Mouse (Mus musculus) kidney, postnatal 36 days (tissue): Measurements from ENCODE around the gene Skp1a.
A peak's percentile ranks its signal among the peaks of the same experiment; 100 is the strongest.
"Not testable (repeated sequence)": the region's sequence is repeated elsewhere in the genome, so short reads cannot be mapped to it uniquely, and the experiment has no call there.

Experiments
- DNase-seq, 2 experiments: peaks; one replicate each; pipeline ENCODE4 v3.0.0; 2021 to 2022; ENCODE audit warnings: mixed read lengths in 2 of 2

The Skp1a gene

DNA sequence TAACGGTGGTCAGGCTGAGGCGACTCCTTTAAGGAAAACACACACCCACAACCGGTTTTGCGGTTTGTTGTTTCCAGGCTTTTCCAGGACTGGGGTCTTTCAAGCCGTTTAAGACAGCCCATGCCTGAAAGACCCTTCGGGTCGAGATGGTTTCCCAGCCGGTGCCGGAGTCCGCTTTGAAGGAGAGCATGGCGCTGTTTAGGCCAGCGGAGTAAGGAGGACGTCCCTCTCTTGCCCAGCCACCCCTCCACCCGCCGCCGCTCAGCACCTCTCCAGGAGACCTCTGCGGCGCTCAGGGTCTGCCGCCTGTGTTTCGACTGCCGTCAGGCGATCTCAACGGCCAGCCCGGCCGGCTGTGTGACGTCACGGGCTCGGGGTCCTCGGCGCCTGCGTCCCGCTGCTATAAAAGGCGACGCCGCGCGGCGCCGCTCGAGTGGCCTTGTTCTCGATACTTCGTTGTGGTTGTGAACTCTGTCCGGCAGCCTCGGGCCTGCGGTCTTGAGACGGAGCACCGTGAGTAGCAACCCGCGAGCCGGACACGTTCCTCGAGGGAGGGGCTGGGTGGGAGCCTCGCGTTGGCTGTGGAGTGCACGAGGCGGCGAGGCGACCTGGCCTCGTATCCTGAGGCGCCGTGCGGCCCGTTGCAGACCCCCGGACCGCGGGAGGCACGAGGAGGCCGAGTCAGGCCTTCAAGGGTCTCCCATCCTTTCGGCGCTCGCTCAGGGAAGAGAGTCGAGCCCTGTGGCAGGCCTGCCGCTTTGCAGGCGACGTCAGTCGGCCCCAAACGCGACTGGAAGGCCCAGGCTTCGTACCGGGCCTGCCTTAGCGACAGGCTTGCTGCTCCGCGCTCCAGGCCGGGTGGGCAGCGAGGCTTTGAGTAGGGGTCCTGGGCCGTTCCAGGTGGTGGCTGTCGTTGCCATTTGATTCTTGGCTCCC, at the start of gene Skp1a:
Gene Skp1a (plus strand): TSS at position 390 of the 936 bp plus-strand sequence.
- peak; percentile 90 to 96 for DNase-seq

DNA sequence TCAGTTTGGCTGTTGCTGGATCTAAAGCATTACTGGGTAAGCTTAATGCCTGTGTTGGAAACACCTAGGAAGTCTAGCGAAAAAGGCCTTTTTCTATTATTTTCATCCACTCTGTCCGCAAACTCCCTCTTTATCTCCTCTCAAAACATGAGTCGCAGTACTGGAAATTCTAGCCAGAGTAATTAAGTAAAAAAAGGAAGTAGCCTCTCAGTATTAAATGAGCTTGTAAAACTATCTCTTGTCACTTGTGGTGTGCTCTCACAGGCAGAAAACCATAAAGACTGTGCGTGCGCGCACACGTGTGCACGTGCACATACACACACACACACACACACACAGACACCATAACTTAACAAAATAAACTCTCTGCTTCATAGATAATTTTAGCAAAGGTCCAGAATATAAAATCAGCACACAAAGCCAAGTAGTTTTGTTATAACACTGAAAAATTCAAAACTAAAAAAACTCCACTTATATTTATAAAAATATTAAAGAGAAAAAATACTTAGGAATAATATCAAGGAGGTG, 35.2 kb upstream of the Skp1a start:
- DNase-seq: not testable (repeated sequence)

DNA sequence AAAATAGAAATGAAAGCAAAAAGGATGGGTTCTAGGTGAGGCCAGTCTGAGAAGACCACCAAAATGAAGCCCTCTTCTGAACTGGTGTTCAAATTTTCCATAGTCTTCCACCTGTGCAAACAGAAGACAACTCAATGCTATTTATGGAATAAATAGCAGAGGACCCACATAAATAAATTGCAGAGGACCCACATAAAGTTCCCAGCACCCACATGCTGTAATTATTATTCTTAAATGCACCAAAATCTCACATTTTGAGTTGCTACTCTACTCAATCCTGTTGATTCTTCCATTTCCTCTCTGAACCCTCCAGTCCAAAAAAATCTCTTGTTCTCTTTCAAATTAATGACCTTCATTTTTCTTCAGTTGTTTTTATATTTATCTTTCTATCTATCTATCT, 17.9 kb upstream of the Skp1a start, which contains the start of gene Olfr1371:
Gene Olfr1371 (minus strand): TSS at position 101 of the 400 bp plus-strand sequence.
- no peak for DNase-seq

DNA sequence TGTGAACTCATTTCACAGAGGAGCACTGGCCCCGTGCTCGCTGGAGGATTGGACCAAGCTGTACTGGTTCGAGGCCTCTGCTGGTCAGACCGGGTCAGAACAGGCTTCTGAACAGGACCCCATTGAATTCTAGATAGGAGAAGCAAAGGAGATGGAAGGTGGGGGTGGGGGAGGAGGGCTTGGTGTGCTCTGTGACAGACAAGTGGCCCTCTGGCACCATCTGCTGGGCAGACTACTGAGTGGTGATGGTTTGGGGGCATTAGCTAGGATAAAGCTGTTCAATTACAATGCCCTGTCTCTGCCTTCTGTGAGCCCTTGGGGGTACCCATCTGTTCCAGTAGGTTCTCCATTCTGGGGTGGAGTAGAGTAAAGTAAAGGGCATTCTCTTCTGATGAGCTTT, 11.5 kb upstream of the Skp1a start:
- DNase-seq: peak; percentile 51 to 90

DNA sequence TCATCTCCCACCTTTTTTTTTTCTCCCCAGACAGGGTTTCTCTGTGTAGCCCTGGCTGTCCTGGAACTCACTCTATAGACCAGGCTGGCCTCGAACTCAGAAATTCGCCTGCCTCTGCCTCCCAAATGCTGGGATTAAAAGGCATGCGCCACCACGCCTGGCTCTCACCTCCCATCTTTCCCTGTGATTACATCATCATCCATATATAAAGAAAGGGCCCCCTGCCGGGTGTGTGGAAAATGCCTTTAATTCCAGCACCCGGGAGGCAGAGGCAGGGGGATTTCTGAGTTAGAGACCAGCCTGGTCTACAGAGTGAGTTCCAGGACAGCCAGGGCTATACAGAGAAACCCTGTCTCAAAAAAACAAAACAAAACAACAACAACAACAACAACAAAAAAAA, 9.9 kb upstream of the Skp1a start:
- not testable (repeated sequence) for DNase-seq

DNA sequence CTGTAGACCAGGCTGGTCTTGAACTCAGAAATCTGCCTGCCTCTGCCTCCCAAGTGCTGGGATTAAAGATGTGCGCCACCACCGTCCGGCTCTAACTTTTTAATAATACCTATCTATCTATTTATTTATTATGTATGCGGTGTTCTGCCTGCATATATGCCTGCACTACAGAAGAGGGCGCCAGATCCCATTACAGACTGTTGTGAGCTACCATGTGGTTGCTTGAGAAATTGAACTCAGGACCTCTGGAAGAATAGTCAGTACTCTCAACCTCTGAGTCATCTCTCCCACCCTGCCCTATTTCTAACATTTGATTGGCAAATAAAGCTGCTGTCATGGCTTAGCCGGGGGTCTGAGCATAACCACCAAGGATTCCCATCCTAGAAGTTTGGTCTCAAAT, 8.9 kb upstream of the Skp1a start:
- DNase-seq: peak; percentile 33 to 60

DNA sequence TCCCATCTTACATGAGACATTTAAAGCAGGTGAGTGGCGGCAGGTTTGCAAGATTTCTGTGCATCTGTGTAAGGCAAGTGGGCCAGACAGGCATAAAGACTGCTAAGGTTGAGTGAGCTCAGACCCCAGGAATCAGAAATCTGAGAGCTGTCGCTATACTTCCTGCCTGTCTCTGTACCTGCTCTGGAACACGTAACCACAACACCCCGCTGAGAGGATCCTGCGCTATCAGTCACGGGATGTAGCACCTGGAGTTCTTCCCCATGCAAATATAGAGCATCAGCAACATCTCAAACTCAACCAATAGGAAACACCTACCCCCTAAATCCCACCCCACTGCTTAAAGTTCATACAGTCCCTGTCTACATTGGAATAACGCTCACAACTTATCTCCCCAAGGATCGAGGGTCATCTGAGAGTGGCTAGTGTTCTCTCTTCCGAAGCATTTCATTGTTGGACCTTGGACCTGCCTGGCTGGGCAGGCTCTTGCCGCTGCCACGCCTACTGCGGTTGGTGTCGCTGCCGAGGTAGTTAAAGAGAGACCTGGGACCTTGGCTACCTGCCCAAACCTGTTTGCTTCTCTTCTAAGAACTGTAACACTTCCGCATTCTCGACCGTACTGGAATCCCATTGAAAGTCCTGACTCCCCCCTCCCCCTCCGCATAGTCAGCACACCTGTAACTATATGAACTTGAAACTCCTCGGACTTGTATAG, 7.7 kb upstream of the Skp1a start:
- peak; percentile 97 to 98 for DNase-seq

DNA sequence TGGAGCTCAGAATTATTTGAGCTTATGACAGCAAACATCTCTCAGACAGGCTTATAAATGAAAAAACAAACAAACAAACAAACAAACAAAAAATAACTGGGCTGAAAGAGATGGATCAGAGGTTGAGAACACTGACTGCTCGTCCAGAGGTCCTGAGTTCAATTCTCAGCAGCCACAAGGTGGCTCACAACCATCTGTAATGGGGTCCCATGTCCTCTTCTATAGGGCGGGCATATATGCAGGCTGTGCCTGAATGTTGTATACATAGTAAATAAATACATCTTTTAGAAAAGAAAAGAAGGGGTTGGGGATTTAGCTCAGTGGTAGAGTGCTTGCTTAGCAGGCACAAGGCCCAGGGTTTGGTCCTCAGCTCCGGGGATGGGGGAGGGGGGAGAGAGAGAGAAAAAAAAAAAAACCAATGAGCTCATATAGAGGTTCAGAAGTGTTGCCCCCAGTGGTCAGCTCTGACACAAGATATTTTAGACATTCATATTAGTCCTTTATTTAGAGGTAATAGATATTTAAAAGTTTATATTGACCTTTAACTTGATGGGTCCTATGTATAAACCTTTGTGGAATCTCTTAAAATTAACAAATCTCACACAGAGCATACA, 5.7 kb upstream of the Skp1a start:
- DNase-seq: no peak

DNA sequence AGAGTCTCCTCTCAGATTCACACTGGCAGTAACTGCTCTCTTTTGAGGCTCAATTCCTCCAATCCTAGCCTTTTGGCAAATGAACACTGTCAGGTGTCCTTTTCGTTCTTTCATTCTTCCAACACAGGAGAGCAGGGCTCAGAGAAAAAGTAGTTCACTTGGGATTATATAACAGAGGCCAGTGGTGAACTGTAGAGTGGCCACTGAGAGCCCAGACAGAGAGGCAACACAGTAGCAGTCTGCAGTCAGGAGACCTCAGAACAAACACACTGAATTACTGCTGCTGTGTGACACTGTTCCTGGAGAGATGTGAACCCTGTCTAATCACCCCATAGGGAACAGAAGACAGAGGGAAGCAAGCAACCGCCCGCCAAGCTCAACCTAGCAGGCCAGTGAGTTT, 4.7 kb upstream of the Skp1a start:
- peak; percentile 27 to 48 for DNase-seq

DNA sequence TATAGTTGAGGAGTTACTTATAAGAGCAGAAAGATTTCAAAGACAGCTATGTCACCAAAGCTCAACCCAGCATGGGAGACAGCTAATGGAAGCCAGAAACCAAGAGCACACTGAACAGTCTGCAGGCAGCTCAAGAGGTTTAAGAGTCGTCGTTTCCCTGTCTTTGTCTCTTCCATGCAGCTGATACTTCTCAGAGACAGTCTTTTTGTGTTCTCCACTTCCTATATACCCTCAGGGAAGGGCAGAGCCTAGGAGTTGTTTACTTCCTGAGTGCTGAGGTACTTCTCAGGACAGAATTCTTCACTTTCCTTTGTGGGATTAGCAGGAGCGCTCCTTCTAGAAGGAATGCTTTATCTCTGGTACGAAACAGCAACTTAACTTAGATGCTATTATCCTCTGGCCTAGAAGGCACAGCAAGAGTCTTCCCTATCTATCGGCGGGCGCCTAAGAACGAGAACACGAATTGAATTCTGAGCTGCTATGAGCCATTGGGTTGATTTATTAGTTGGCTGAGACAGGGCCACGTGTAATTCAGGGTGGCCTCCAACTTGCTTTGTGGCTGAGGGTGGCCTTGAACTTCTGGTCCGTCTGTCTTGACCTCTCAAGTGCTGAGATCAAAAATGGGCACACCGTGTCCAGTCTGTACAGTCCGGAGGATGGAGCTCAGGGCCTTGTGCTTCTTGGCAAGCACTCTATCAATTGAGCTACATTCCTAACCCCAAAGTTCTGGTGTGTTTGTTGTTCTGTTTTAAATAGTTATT, 4.1 kb upstream of the Skp1a start:
- DNase-seq: no peak

DNA sequence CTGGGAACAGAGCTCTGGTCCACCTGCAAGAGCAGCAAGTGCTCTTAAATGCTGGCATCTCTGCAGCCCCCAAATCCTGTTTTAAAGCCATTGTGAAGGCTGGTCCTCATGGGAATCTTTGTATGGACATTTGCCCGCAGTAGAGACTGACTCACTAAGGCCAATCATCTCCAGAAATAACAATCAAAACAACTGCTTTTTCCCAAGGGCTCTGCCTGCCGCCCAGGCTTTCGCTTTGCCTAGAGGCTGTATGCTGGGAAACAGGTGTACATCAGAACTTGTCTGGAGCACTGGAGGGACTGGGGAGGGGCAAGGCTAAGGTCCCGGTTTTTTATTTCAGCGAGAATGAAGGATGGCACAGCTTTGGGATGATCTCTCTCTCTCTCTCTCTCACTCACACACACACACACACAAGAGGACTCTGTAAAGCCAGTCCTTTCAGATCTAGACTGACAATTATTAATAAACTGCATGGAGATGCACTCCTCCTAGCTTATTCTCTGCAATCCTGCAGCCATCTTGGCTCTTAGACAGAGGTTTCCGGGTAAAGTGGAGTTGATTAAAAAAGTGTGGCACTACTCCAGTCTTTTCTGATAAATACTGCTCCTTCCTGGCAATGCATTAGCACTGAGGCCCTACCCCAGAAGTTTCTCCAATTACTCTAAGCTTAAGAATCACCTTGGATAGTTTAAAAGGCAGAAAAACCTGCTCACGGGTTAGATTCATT, 2.9 kb upstream of the Skp1a start:
- DNase-seq: no peak

DNA sequence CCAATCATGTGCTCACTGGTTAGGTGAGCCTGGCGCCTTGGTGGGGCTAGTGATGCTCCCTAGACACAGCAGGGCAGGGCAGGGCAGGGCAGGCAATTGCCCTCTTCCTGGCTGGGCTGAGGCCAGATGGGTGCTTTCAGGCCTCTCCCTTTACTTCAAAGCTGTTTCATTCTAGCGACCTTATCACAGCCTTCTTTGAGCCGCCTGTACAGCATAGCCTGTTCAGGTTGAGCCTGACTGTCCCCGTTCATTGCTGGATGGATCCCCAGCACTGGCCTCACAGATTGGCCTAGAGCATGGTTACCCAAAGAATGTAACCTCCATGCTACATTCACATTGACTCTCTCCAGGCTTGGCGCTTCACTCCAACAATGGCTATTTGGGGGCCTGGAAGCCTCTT, 1.1 kb upstream of the Skp1a start:
- DNase-seq: no peak

DNA sequence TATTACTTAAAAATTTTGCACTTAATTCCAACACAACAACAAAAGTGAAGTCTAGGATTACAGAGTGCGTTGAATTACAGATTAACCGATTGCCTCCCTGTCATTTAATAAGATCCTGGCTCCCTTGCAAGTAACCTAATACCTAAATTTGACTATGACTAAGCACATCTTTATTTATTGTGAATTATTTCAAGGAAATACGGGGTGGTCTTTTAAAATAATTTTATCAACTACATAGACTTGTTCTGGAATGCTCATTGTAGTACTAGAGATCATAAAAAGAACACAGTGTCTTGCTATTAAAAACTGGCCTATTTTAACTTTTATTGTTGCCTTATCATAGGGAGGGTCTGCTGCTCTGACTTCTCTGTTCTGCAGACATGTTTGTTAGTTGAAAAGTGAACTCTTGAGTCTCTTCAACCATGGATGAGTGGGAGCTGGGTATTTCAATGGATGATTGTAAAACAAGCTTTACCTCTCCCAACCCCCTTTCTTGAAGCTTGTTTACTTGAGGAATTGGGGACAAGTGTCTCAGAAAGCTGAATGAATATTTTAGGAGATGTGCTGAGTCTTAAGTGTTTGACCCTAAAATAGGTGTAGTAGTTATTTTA, 1.4 kb downstream of the Skp1a start:
- DNase-seq: no peak

DNA sequence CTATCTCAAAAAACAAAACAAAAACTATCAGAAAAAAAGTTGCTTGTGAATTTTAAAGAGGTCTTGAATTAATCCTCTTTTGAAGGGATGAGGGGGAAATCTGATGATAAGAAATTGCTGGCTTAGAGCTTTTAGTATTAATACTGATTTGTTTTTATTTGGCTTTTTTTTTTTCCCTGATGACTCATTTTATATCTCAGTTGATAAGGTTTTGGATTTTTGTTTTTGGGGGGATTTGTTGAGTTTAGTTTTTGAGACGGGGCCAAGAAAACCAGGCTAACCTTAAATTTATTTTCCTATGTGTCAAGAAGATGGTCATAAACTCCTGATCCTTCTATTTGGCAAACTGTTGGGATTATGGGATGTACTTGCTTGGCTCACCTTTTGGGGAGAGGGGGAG, 2.1 kb downstream of the Skp1a start:
- DNase-seq: no peak

DNA sequence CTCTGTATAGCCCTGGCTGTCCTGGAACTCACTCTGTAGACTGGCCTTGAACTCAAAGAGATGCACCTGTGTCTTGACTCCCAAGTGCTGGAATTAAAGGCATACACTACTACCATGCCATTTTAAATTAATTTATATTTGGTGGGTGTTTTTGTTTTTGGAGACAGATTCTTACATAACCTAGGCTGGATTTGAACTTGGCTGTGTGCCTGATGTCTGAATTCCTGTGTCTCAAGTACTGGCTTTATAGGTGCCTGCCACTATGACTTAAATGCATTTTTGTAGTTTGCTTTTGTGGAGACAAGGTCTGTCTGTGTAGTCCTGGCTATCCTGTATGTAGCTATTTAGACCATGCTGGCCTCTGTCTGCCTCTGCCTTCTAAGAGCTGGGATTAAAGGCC, 2.7 kb downstream of the Skp1a start:
- DNase-seq: peak; percentile 49 to 58

DNA sequence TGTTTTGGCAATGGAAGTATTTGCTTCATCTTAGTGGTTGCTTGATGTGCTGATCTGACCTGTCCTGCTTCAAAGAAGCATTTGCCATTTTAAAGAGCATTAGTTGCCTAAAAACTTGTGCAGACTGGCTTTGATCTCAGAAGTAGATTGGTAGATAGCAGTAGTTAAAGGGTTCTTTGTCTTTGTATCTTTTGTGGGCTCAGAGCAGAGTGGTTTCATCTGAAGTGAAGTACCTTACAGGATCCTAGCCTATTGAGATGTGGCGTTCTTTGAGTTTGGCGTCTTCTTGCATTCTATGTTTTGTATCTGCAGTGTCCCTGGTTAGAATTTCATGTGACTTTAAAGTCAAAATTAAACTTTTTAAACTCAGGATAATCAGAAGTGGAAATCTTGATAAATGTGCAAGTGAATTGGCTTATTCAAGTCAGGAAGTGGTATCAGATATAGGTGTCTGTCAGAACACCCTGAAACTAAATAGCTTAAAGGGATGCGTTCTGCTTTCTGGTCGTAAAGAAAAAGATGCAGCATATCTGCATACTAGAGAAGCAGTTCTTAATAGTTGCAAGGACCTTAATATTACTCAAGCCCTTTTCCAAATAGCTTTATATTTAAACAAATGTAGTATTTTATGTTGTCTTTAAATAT, 9.2 kb downstream of the Skp1a start:
- no peak for DNase-seq

DNA sequence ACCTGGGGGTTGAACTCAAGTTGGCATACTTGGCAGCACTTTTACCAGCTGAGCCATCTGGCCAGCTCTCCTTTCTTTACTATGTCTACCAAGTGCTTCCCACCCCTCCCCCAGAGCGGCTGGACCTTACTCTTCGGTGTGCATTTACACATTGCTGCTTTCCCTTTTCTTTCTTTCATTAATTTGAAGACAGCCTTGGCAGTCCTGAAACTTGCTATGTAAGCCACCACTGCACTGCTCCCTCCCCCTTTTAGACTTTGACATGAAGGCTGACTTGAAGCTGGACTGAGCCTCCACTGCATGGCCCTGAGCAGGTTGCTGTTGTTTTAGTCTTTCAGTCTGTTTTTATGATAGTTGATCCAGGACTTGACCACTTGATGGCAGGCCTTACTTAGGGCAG, 17.7 kb downstream of the Skp1a start:
- DNase-seq: peak; percentile 77 to 78

DNA sequence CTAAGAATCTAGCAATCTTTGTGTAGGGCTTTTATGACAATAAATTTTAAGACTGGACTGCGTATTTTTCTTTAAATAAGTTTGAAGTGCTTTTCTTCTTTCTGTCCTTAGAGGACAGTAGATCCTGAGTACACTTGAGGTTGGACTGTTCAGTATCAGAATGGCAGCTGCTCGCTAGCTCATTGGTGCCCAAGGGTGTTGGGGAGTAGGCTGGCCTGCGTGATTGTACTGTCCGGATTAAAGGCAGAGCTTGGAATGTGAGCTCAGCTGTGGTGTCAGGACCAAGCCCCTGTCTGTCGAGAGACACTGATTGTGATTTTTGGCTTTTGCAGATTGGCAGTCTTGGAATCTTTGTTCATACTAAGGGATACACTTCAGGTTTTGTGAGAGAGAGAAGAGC, 20.0 kb downstream of the Skp1a start:
- DNase-seq: no peak

DNA sequence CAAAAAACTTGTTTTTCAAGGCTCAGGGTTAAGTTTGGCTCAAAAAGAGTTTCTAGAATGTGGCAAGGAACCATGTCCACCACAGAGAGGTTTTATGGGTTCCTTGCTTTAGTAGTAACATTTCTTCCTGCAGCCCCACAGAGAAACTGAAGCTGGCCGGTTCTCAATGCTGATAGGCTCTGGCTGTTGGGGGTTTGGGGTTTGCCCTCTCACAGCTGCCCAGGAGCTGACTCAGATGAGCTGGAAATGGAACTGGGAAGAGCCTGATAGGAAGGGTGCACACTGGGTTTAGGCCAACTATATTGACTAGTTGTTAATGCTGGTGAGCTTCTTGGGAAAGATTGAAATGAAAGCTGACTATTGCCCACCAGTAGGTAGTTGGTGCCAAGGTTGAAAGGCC, 20.9 kb downstream of the Skp1a start:
- DNase-seq: no peak

DNA sequence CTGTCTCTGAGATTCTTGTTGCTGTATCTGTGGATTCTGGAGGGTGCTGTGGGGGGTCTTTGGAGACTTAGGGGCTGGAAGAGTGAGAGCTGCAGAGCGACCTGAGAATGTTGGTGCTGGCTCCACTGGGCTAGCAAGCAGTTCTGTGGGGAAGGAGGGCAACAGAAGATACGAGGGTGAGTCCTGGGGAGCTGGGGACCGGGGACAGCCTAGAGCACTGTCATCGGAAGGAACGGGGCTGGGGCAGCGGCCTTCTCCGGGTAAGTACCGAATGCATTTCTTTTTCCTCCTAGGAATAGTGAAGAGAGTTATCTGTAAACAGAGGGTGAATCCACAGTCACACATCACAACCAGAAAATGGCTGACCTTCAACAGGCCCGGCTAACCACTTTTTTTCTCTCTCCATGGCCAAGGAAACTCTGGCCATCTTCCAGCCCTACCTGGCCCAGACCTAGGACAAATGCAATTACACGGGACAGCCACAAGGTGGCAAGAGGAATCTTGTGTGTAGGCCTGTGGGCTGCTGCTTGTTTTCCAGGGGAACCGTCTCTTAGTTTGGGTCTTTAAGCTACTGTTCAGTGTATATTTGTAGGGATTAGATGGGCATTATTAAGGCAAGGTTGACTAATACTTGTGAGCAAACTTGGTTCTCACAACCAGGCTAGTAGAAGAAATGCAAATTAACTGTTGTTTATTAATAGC, 22.0 kb downstream of the Skp1a start:
- peak; percentile 87 to 88 for DNase-seq
